Mouse (Mus musculus): ENCODE measurements at regions not wholly inside any gene's neighbourhood (a gene's known extent, or its start where the extent isn't known, plus 50 kb on each side); places are given as distances from the start of the nearest gene placed in this dataset.
A peak's percentile ranks its signal among the peaks of the same experiment; 100 is the strongest.

DNA sequence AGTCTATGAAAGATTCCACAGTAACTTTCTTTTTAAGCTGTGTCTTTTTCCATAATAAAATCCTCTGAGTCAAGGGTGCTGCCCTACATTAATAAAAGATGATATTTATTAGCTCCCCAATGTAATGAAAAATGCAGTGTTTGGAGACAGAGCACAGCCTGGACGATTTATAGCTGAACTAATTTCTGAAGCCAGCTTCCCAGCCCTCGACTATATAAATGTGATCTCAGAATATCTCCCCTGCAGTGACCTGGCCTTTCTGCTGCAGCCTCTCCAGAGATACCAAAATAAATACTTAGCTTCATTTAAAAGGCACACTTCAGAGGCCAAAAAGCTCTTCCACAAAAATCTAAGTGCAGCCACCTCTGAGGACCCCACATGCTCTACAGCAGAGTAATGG lies 534.7 kb downstream of the Zfp619 start:
- ATAC-seq (ENCODE audit: low FRiP score) (no peak), DNase-seq (ENCODE audit: low spot score) (no peak)
- Histone ChIP-seq H3K27ac (no peak overlapping the region), H3K9ac (no peak overlapping the region), H3K4me3 (replicated peaks; ENCODE audit: low read length) (no peak overlapping the region), H3K4me1 (replicated peaks; ENCODE audit: control insufficient read depth, insufficient read depth, low read length) (no peaks in the 10 kb centered on the region), H3K36me3 (replicated peaks; ENCODE audit: control insufficient read depth, insufficient read depth) (no peaks in the 10 kb centered on the region), H3K27me3 (ENCODE audit: control insufficient read depth, insufficient read depth, low read length) (no peaks in the 10 kb centered on the region), H3K9me3 (ENCODE audit: control insufficient read depth, low read length) (no peaks in the 10 kb centered on the region), H3K4me2 (replicated peaks) (no peak overlapping the region)
- 52% methylated on average over 2 of the region's 2 CpGs for WGBS

DNA sequence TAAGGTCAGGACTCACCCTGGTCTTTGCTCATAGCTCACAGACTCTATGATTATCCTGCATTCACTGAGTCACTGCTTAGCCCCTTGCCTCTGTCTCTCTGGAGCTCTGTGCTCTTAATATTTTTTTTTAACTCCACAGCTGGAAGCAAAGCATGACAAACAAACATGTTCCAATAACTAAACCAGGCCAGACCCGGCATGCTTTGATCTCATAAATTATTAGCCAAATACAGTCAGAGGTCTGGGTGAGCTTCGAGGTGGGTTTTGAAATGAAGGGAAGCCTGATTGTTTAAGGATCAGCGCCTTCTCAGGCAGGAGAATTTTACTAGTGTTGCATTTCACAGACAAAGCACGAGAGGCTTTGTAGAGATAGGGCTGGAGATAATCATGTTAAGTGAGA lies 541.3 kb downstream of the Zfp619 start:
- WGBS, result 55% methylated on average over 4 of the region's 4 CpGs
- no peak for ATAC-seq (ENCODE audit: low FRiP score)

DNA sequence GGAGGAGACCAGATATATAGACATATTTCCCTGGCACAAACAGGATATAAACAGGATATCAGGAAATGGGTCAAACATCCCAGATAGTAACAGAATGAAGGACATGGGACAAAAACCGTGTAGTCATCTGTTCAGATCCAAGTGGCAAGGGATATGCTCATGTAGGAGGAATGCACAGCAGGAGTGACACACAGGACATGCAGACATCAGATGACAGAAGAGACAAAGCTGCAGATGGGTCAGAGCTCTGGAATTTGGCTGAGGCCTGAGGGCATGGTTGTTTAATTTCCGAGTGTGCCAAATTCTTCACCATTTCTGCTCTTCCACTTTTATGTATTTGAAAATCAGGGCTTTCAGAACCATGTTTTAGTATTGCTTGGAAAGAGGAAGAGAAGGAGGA lies 547.1 kb downstream of the Zfp619 start:
- no peak overlapping the region for H3K4me2 ChIP-seq (replicated peaks)
- H3K9ac ChIP-seq, result no peak overlapping the region
- no peaks in the 10 kb centered on the region for H3K27me3 ChIP-seq (ENCODE audit: control insufficient read depth, insufficient read depth, low read length)
- ATAC-seq (ENCODE audit: low FRiP score) (no peak), DNase-seq (ENCODE audit: low spot score) (no peak)
- no peaks in the 10 kb centered on the region for H3K9me3 ChIP-seq (ENCODE audit: control insufficient read depth, low read length)
- WGBS, result 59% methylated on average over 2 of the region's 2 CpGs
- H3K4me3 ChIP-seq (replicated peaks; ENCODE audit: low read length), result no peak overlapping the region
- H3K4me1 ChIP-seq (replicated peaks; ENCODE audit: control insufficient read depth, insufficient read depth, low read length), result no peaks in the 10 kb centered on the region
- no peak overlapping the region for H3K27ac ChIP-seq
- no peaks in the 10 kb centered on the region for H3K36me3 ChIP-seq (replicated peaks; ENCODE audit: control insufficient read depth, insufficient read depth)

More for the DNA sequence above, 541.3 kb downstream of the Zfp619 start:
- H3K36me3 ChIP-seq (replicated peaks; ENCODE audit: control insufficient read depth, insufficient read depth), result no peaks in the 10 kb centered on the region
- H3K9me3 ChIP-seq (ENCODE audit: control insufficient read depth, low read length), result no peaks in the 10 kb centered on the region
- no peaks in the 10 kb centered on the region for H3K4me1 ChIP-seq (replicated peaks; ENCODE audit: control insufficient read depth, insufficient read depth, low read length)
- no peak overlapping the region for H3K4me2 ChIP-seq (replicated peaks)
- H3K9ac ChIP-seq, result no peak overlapping the region
- H3K27ac ChIP-seq, result no peak overlapping the region
- DNase-seq (ENCODE audit: low spot score), result no peak
- no peaks in the 10 kb centered on the region for H3K27me3 ChIP-seq (ENCODE audit: control insufficient read depth, insufficient read depth, low read length)
- H3K4me3 ChIP-seq (replicated peaks; ENCODE audit: low read length), result no peak overlapping the region

DNA sequence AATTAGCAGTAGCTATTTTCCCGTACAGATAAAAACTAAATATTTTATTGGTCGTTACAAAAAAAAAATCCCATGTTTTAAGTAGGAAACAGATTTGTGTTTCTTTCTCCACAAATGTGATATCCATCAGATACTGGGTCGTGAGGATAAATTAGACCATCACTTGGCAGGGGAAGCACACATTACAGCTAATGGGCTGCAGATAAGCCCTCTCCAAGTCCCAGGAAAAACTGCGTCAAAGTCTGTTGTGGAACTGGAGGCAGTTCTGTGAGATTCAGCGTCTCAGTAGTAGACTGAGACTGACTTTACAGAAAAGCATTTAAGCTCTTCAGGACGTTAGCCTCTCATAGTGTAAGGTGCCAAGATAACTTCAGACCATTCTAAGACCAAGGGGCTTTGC lies 548.0 kb downstream of the Zfp619 start:
- Histone ChIP-seq H3K4me2 (replicated peaks) (no peak overlapping the region), H3K27me3 (ENCODE audit: control insufficient read depth, insufficient read depth, low read length) (no peaks in the 10 kb centered on the region), H3K36me3 (replicated peaks; ENCODE audit: control insufficient read depth, insufficient read depth) (no peaks in the 10 kb centered on the region), H3K27ac (no peak overlapping the region), H3K9ac (no peak overlapping the region), H3K4me1 (replicated peaks; ENCODE audit: control insufficient read depth, insufficient read depth, low read length) (no peaks in the 10 kb centered on the region), H3K4me3 (replicated peaks; ENCODE audit: low read length) (no peak overlapping the region), H3K9me3 (ENCODE audit: control insufficient read depth, low read length) (no peaks in the 10 kb centered on the region)
- ATAC-seq (ENCODE audit: low FRiP score) (no peak), DNase-seq (ENCODE audit: low spot score) (no peak)
- 82% methylated on average over 6 of the region's 6 CpGs for WGBS

DNA sequence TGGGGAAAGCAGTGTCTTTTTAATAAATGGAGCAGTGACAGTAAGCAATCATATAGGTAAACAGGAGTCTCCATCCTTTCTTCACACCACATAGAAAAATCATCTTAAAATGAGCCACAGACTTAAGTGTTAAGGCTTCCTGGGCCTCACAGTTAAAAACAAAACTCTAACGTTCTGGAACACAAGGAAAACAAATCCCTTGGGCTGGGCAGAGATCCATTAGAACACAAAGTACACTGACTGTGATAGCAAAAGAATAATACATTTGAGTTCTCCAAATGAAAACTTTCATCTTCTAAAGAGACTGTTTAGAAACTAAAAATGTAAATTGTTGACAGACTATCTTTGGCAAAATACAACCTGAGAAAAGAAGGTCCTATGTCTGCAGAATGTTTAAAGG lies 549.8 kb downstream of the Zfp619 start:
- no peak overlapping the region for H3K4me2 ChIP-seq (replicated peaks)
- H3K27me3 ChIP-seq (ENCODE audit: control insufficient read depth, insufficient read depth, low read length), result no peaks in the 10 kb centered on the region
- no peaks in the 10 kb centered on the region for H3K9me3 ChIP-seq (ENCODE audit: control insufficient read depth, low read length)
- H3K4me3 ChIP-seq (replicated peaks; ENCODE audit: low read length), result no peak overlapping the region
- DNase-seq (ENCODE audit: low spot score) (no peak), ATAC-seq (ENCODE audit: low FRiP score) (no peak)
- no peaks in the 10 kb centered on the region for H3K36me3 ChIP-seq (replicated peaks; ENCODE audit: control insufficient read depth, insufficient read depth)
- no peaks in the 10 kb centered on the region for H3K4me1 ChIP-seq (replicated peaks; ENCODE audit: control insufficient read depth, insufficient read depth, low read length)
- H3K27ac ChIP-seq, result no peak overlapping the region
- 81% methylated on average over 1 of the region's 1 CpGs for WGBS
- no peak overlapping the region for H3K9ac ChIP-seq

DNA sequence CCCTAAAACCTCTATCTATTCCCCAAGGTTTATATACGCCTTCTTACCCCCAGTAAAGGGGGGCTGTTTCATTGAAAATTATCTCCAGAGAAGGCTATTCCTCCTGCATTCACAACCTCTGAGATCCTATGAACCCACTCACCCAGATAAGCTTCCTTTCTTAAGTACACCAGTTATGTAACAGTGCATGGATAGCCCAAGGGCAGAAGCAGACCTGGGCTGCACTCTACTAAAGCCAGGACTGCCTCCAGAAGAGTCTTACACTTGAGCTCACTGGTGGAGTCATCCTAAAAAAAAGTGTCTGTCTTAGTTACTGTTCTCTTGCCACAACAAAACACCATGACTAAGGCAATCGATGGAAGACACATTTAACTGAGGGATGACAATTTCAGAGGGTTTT lies 553.7 kb downstream of the Zfp619 start:
- no peak for ATAC-seq (ENCODE audit: low FRiP score)
- H3K27ac ChIP-seq, result no peak overlapping the region
- 80% methylated on average over 2 of the region's 2 CpGs for WGBS

DNA sequence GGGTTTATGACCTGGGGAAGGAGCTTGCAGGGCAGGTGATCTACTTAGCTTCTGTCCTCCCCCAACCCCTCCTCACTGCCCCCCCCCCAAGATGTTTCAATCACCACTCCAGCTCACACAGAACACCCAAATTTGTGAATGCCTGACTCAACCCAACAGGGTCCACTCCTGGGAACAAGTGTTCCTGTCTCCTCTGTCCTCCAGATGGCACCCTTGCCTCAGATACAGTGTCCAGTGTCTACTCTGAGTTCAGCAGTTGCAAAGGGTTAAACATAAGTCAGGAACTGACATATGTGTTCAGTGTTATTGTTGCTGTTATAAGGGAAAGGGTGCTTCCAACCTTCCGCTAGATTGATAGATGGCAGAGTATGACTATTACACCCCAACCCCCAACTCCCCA lies 554.9 kb downstream of the Zfp619 start:
- Histone ChIP-seq H3K9me3 (ENCODE audit: control insufficient read depth, low read length) (no peaks in the 10 kb centered on the region), H3K27me3 (ENCODE audit: control insufficient read depth, insufficient read depth, low read length) (no peaks in the 10 kb centered on the region), H3K36me3 (replicated peaks; ENCODE audit: control insufficient read depth, insufficient read depth) (no peaks in the 10 kb centered on the region), H3K4me1 (replicated peaks; ENCODE audit: control insufficient read depth, insufficient read depth, low read length) (no peaks in the 10 kb centered on the region), H3K9ac (no peak overlapping the region), H3K4me2 (replicated peaks) (no peak overlapping the region), H3K4me3 (replicated peaks; ENCODE audit: low read length) (no peak overlapping the region), H3K27ac (no peak overlapping the region)
- WGBS, result 59% methylated on average over 1 of the region's 1 CpGs
- DNase-seq (ENCODE audit: low spot score) (peak; percentile 51), ATAC-seq (ENCODE audit: low FRiP score) (peak; percentile 55; the same call in 1 of the 2 replicates)

More for the DNA sequence above, 553.7 kb downstream of the Zfp619 start:
- no peak overlapping the region for H3K4me3 ChIP-seq (replicated peaks; ENCODE audit: low read length)
- no peak overlapping the region for H3K4me2 ChIP-seq (replicated peaks)
- H3K9me3 ChIP-seq (ENCODE audit: control insufficient read depth, low read length), result no peaks in the 10 kb centered on the region
- no peak overlapping the region for H3K9ac ChIP-seq
- H3K27me3 ChIP-seq (ENCODE audit: control insufficient read depth, insufficient read depth, low read length), result no peaks in the 10 kb centered on the region
- H3K4me1 ChIP-seq (replicated peaks; ENCODE audit: control insufficient read depth, insufficient read depth, low read length), result no peaks in the 10 kb centered on the region
- H3K36me3 ChIP-seq (replicated peaks; ENCODE audit: control insufficient read depth, insufficient read depth), result no peaks in the 10 kb centered on the region
- DNase-seq (ENCODE audit: low spot score), result no peak

DNA sequence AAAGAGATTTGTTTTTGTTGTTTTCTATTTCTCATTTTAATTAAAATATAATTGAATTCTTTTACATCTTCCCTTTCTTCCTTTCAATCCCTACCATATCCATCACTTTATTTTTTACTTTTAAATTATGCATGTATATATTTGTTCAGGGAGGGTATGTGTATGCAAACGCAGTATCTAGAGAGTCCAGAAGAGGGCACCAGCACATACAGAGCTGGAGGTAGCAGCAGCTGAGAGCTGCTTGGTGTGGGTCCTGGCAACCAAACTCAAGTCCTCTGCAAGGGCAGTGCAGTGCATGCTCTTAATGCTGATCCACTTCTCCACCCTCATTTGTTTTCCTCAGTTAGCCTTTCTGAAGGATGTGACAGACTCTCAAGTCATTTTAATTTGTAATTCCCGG lies 568.7 kb downstream of the Zfp619 start:
- no peaks in the 10 kb centered on the region for H3K27me3 ChIP-seq (ENCODE audit: control insufficient read depth, insufficient read depth, low read length)
- no peak overlapping the region for H3K9ac ChIP-seq
- H3K4me3 ChIP-seq (replicated peaks; ENCODE audit: low read length), result no peak overlapping the region
- ATAC-seq (ENCODE audit: low FRiP score), result no peak
- H3K4me2 ChIP-seq (replicated peaks), result no peak overlapping the region
- H3K36me3 ChIP-seq (replicated peaks; ENCODE audit: control insufficient read depth, insufficient read depth), result no peaks in the 10 kb centered on the region
- WGBS, result 57% methylated on average over 2 of the region's 2 CpGs
- no peaks in the 10 kb centered on the region for H3K9me3 ChIP-seq (ENCODE audit: control insufficient read depth, low read length)
- DNase-seq (ENCODE audit: low spot score), result no peak
- no peaks in the 10 kb centered on the region for H3K4me1 ChIP-seq (replicated peaks; ENCODE audit: control insufficient read depth, insufficient read depth, low read length)
- H3K27ac ChIP-seq, result no peak overlapping the region

DNA sequence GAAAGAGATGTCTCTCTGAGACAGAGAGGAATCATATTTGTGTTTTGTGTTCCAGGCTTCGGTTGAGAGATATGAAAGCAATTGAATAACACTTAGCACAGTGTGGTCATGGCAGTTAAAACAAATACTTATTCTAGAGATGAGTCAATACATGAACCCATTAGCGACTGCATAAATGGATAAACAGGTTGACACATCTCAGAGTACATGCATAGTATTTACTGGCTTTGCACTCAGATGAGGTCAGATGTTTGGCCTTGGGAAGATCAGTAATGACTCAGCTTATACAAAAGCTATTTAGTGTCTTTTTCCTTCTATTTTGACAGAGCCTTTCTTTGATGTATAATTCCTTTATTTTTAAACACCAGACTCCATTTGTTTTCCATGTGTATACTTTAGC lies 579.5 kb downstream of the Zfp619 start:
- no peak for ATAC-seq (ENCODE audit: low FRiP score)

More for the DNA sequence above, 579.5 kb downstream of the Zfp619 start:
- Histone ChIP-seq H3K27me3 (ENCODE audit: control insufficient read depth, insufficient read depth, low read length) (no peaks in the 10 kb centered on the region), H3K4me1 (replicated peaks; ENCODE audit: control insufficient read depth, insufficient read depth, low read length) (no peaks in the 10 kb centered on the region), H3K27ac (no peak overlapping the region), H3K9ac (no peak overlapping the region), H3K9me3 (ENCODE audit: control insufficient read depth, low read length) (no peaks in the 10 kb centered on the region), H3K4me3 (replicated peaks; ENCODE audit: low read length) (no peak overlapping the region), H3K4me2 (replicated peaks) (no peak overlapping the region), H3K36me3 (replicated peaks; ENCODE audit: control insufficient read depth, insufficient read depth) (no peaks in the 10 kb centered on the region)
- no peak for DNase-seq (ENCODE audit: low spot score)
- 88% methylated on average over 2 of the region's 2 CpGs for WGBS
